Mouse (Mus musculus): ENCODE data around the gene Itgb3.

Gene Itgb3

GRCm38 (mm10) chr11:104661531-104662205 lies 53.9 kb downstream of the Itgb3 start:
- DNase-seq, result no peak

GRCm38 (mm10) chr11:104662573-104662972 lies 54.8 kb downstream of the Itgb3 start:
- DNase-seq, result peak in 1 of 2 experiments; percentile 2

- peak in 1 of 2 experiments; percentile 1 for DNase-seq
Observed at GRCm38 (mm10) chr11:104663241-104663877, 55.6 kb downstream of the Itgb3 start.

- DNase-seq, result no peak
Observed at GRCm38 (mm10) chr11:104663878-104664261, 56.1 kb downstream of the Itgb3 start.

GRCm38 (mm10) chr11:104664441-104664840 lies 56.6 kb downstream of the Itgb3 start:
- DNase-seq, result peak in 1 of 2 experiments; percentile 1

GRCm38 (mm10) chr11:104667399-104667798 lies 59.6 kb downstream of the Itgb3 start:
- DNase-seq, result no peak

- DNase-seq, result no peak
Observed at GRCm38 (mm10) chr11:104673412-104673811, 65.6 kb downstream of the Itgb3 start.

GRCm38 (mm10) chr11:104674768-104675167 lies 67.0 kb downstream of the Itgb3 start:
- DNase-seq, result no peak

GRCm38 (mm10) chr11:104685548-104685947 lies 77.7 kb downstream of the Itgb3 start, which contains the start of gene Gm11639:
Gene Gm11639 (plus strand): TSS chr11:104685707.
- DNase-seq, result peak in 1 of 2 experiments; percentile 51

GRCm38 (mm10) chr11:104693235-104693634 lies 85.4 kb downstream of the Itgb3 start:
- DNase-seq, result no peak

- DNase-seq, result no peak
Observed at GRCm38 (mm10) chr11:104704097-104704496, 96.3 kb downstream of the Itgb3 start.

- DNase-seq, result no peak
Observed at GRCm38 (mm10) chr11:104707084-104707483, 99.3 kb downstream of the Itgb3 start.

All from cerebellum, postnatal 25 days (tissue).